Mouse (Mus musculus) ZHBTc4 (cell line): ENCODE results near the gene Plekha7.

Experiments used
- DNase-seq: peaks from one replicate; pipeline ENCODE4 v3.0.0-alpha.2; 2011; ENCODE audit warnings: low read depth, low spot score

The Plekha7 gene

GRCm38 (mm10) chr7:116251516-116251915, 56.7 kb downstream of the Plekha7 start:
- no peak for DNase-seq

DNA sequence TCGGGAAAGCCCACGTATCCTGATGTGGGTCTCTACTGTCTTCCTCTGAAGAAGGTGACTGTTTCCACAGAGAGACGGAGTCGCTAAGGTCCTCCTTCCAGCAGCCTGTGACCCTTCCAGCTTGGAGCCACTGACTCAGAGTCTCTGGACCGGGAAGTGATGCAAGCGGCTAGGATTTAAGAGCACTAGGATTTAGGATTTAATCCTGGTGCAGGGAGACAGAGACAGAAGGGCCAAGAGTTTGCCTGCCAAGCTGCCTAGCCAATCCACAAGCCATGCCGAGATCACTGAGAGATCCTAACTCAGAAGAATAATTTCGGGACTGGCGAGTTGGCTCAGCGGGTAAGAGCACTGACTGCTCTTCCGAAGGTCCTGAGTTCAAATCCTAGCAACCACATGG, 59.6 kb downstream of the Plekha7 start:
- DNase-seq, result no peak

DNA sequence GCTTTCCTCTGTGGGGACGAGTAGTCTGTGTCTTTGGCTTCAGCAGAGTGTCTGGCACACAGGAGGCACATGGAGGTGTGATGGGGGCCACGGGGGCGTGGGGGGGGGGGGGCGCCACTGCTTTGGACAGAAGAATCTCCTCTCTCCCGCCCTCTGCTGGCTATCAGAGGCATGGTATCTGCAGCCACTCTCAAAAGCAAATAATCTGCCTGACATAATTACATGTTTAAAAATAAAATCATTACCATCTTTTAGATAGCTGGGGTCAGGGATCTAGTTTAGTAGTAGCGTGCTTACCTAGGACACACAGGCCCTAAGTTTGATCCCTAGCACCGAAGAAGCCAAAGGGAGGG, 60.8 kb downstream of the Plekha7 start:
- peak; percentile 30 for DNase-seq

GRCm38 (mm10) chr7:116246696-116247376, 61.3 kb downstream of the Plekha7 start:
- DNase-seq, result peak; percentile 30

- DNase-seq, result no peak
Observed at GRCm38 (mm10) chr7:116245815-116246695, 62.1 kb downstream of the Plekha7 start.

GRCm38 (mm10) chr7:116244302-116245165, 63.6 kb downstream of the Plekha7 start:
- peak; percentile 50 for DNase-seq

DNA sequence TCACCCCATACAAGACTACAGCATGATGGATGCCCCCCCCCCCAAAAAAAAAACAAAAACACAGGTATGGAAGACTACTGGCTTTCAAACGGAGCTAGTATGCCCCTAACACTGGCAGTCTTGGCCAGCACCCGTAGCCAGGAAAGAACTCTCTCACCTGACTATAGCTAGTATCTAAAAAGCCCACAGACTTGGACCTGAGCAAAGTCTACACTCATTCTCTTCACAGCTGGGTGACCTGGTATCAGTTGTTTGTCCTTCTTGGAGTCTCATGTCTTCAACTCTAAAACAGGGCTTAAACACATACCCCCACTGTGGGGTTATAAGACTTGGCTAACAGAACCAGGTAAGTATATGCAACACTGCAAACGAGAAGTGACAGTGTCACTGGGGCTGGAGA, 65.4 kb downstream of the Plekha7 start:
- no peak for DNase-seq

DNA sequence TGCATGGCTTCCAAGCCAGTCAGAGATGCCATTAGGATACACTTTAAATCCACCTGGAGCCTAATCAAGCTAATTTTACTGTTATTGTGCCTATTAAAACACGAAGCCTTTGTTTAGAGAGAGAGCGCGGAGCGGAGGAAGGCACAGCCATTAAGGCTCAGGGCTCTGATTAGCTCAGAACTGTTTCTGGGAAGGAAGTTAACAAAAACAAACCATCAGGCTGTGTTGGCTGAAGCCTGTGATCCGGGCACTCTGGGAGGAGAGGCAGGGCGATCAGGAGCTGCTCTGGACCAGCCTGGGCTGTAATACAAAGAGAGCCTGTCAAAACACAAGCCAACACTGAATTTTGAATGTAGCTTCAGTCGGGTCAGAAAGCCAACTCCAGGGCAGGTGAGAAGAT, 66.6 kb downstream of the Plekha7 start:
- no peak for DNase-seq

GRCm38 (mm10) chr7:116240791-116241474, 67.2 kb downstream of the Plekha7 start:
- DNase-seq, result peak; percentile 66

GRCm38 (mm10) chr7:116240353-116240752, 67.8 kb downstream of the Plekha7 start:
- DNase-seq, result no peak

GRCm38 (mm10) chr7:116238320-116238719, 69.9 kb downstream of the Plekha7 start:
- DNase-seq, result no peak

- peak; percentile 74 for DNase-seq
Observed at GRCm38 (mm10) chr7:116237157-116237981, 70.8 kb downstream of the Plekha7 start.

- DNase-seq, result no peak
Observed at GRCm38 (mm10) chr7:116236608-116237007, 71.6 kb downstream of the Plekha7 start.

- DNase-seq, result no peak
Observed at GRCm38 (mm10) chr7:116234287-116234806, 73.8 kb downstream of the Plekha7 start.

DNA sequence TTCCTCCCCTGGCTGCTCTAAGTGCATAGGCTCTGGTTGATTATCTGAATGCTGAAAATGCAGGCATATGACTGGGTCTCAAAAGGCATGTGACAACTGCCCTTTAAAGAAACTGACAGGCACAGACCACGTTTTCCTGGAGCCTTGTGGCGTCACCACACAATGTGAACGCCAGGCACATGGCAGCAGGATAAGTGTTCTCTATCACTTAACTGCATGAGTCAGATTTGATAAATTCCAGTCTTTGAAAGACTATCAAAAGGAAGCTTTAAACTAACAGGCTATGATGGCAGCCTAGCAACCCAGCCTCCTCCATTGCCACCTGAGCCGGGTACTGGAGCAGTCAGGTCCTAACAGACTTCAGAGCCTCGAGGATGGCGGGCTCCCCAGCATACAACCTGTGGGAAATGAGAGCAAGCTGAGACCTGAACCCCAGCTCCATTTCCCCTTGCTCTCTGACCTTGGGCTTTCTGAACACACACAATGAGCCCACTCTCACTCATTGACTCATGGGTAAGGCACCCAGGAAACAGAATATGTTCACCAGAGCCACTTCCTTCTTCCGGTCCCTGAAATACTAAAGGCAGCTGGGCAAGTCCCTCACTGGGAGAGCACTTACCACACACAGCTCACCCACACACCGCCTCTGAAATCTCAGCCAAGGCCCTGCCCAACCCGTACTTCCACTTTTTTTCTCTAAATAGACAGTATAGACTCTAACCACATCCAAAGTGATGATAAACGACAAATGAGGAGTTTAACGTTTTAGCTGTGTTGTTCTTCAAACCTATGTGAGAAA, 77.2 kb downstream of the Plekha7 start:
- no peak for DNase-seq

GRCm38 (mm10) chr7:116226877-116227282, 81.3 kb downstream of the Plekha7 start:
- DNase-seq, result no peak

DNA sequence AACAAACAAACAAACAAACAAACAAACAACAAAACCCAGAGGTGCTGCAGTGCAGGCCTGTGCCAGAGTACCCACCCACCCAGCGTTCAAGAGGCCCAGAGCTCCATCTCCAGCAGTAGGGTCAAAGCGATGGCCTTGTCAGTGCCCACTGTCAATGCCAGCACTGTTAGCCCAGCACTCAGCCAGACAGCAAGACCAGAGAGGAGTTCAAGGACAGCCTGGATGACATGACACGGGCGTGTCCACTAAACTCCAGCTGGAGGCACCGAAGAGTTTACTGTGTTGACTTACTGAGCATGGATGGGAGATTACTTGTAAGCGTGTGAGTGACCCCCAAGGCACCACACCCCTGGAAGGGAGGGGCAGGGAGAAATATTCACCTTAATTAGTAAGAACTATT, 81.9 kb downstream of the Plekha7 start:
- no peak for DNase-seq

DNA sequence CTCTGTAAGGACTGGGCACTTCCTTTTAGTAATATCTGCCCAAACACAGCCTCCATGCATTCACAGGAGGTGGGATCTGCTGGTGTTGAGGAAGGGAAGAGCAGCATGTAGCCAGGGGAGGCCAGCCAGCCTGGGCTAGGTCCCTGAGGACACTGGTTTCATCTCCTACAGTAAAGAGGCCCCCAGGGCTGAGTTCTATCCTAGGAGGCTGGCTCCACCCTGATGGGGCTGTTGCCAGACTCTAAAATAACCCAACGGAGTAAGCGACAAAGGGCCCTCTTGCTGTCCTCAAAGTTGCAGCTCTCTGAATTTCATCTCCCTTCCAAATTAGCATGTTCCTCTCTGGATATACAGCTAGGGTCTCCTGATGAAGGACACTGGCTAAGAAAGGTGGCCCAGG, 83.6 kb downstream of the Plekha7 start:
- no peak for DNase-seq

DNA sequence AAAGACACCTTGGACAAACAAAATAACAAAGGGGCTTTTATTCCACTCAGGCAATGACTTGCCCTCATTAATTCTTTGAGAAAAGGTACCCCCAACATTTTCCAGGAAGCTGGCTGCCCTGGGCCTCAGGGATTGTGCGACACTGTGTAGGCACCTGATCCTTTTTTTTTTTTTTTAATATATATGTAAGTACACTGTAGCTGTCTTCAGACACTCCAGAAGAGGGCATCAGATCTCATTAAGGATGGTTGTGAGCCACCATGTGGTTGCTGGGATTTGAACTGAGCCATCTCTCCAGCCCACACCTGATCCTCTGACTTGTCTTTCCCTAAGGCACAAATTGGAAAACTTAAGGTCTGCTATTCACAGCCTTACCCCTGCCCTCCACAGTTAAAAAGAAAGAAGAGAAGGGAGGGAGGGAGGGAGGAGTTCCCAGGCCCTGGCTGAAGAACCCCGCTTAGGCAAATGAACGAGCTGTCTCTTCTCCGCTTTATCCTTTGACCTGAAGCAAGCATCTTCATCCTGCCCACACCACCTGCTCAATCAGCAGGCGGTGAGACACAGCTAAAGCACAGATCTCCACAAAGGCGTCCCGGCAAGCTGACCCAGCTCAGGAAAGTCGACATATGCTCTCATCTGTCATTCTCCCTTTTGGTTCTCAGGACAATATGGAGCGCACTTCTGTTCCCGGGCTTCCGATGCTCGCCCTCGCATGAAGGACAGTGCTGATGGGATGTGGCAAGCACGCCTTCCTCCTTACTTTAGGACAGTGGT, 85.0 kb downstream of the Plekha7 start:
- peak; percentile 55 for DNase-seq
